Mouse (Mus musculus) small intestine, adult 2 months (tissue): ENCODE data around the gene Fezf1.

ENCODE experiments used
- CTCF ChIP-seq: fragments of 200-500 bp; IDR thresholded peaks from 2 replicates; pipeline ENCODE4 v1.5.1; 2012; ENCODE audit warnings: low read depth, mild to moderate bottlenecking, control low read depth, inconsistent platforms, low read length, moderate library complexity, mixed read lengths; ENCODE audit not compliant: insufficient replicate concordance, insufficient read length; ENCODE audit errors: extremely low read depth
- POLR2A ChIP-seq: fragments of 200-500 bp; IDR thresholded peaks from 2 replicates; pipeline ENCODE4 v1.6.1; 2012; ENCODE audit warnings: low read depth, mild to moderate bottlenecking, control low read depth, inconsistent platforms, low read length, moderate library complexity

DNA sequence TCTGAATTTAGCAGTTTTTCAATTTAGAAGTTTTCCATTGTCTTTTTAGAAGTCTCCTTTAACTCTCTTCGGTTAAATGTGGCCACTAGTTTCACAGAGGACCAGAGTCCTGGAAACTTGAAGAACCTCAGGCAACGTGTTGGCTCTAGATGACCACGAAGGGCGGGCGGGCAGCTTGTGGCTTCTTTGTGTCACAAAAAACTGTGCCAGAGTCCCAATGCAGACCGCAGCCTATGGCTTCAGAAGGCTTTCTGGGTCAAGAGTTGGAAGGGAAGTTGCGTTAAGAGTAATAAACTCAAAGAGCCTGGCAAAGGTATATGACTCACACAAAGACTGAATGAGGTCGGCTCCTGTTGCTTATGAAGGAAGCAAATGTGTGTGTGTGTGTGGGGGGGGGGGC, 7.0 kb upstream of the Fezf1 start:
- TF ChIP-seq CTCF (no peak), POLR2A (no peak)
